Mouse (Mus musculus) spleen, adult 2 months (tissue): ENCODE measurements around the gene Ptges3.

Source experiments
- CTCF ChIP-seq: fragments of 200-500 bp; IDR thresholded peaks from 2 replicates; pipeline ENCODE4 v1.5.1; 2011; ENCODE audit warnings: mild to moderate bottlenecking, inconsistent platforms; ENCODE audit not compliant: insufficient read depth, insufficient read length, insufficient replicate concordance; ENCODE audit errors: extremely low read depth
- POLR2A ChIP-seq: fragments of 200-500 bp; IDR thresholded peaks from 2 replicates; pipeline ENCODE4 v1.6.1; 2011; ENCODE audit warnings: low read depth, low read length, inconsistent platforms

DNA sequence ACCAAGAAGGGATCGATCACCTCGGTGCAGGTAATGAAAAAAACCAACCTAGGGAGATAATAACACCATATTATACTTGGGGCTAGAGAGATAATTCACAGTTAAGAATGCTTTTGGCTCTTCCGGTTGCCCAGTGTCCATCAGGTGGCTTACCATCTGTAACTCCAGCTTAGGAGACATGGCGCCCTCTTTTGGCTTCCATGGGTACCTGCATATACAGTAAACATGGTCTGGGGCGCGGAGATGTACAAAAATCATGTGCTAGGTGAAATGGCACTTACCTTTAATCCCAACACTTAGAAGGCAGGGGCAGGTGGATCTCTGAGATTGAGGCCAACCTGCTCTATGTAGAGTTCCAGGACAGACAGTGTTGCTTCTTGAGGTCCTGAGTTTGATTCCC lies 27.6 kb downstream of the Ptges3 start:
- TF ChIP-seq POLR2A (no peak), CTCF (peak; percentile 19; the same call in 1 of the 2 replicates)
